Mouse (Mus musculus) frontal cortex, adult 2 months (tissue): ENCODE measurements around the gene Ruvbl2. TPM values are rescaled to one million over a fixed set of nuclear protein-coding genes. Genes with fewer than 3 reads are reported as not detected.

Source experiments
- DNase-seq, 2 experiments: peaks; one replicate each; pipeline ENCODE4 v3.0.0; 2022; ENCODE audit warnings: low spot score in 1 of 2; ENCODE audit errors: extremely low spot score in 1 of 2
- polyA plus RNA-seq: library from polyadenylated mRNA; depleted of rRNA; stranded (reverse); fragments of >200 nt; gene quantifications from 2 replicates; pipeline ENCODE4 v1.2.3, GENCODE M21; 2012

Ruvbl2 gene
- polyA plus RNA-seq, 1 experiment = 47.2 TPM

- no peak for DNase-seq
Measured at GRCm38 (mm10) chr7:45461781-45462180, 23.9 kb upstream of the Ruvbl2 start.

GRCm38 (mm10) chr7:45461326-45461725 is 23.4 kb upstream of the Ruvbl2 start:
- DNase-seq = no peak

GRCm38 (mm10) chr7:45460860-45461314 is 23.0 kb upstream of the Ruvbl2 start:
- no peak for DNase-seq

- DNase-seq = no peak
Measured at GRCm38 (mm10) chr7:45460377-45460776, 22.5 kb upstream of the Ruvbl2 start.

- peak; percentile 97 to 98 for DNase-seq
Measured at GRCm38 (mm10) chr7:45459564-45460140, 21.8 kb upstream of the Ruvbl2 start, which contains the start of gene Ftl1. Gene Ftl1, minus strand, starts transcription at chr7:45459884.

GRCm38 (mm10) chr7:45458748-45459563 is 21.1 kb upstream of the Ruvbl2 start:
- DNase-seq = peak in 1 of 2 experiments; percentile 76

GRCm38 (mm10) chr7:45457204-45458060 is 19.5 kb upstream of the Ruvbl2 start:
- DNase-seq = no peak

- DNase-seq = no peak
Measured at GRCm38 (mm10) chr7:45456721-45457203, 18.9 kb upstream of the Ruvbl2 start.

GRCm38 (mm10) chr7:45455932-45456696 is 18.2 kb upstream of the Ruvbl2 start:
- DNase-seq = no peak

GRCm38 (mm10) chr7:45454971-45455370 is 17.1 kb upstream of the Ruvbl2 start:
- DNase-seq = no peak

- DNase-seq = peak; percentile 81 to 96
Measured at GRCm38 (mm10) chr7:45451344-45451982, 13.6 kb upstream of the Ruvbl2 start.

GRCm38 (mm10) chr7:45449974-45450373 is 12.1 kb upstream of the Ruvbl2 start:
- DNase-seq = no peak

GRCm38 (mm10) chr7:45447325-45447990 is 9.6 kb upstream of the Ruvbl2 start:
- no peak for DNase-seq

- no peak for DNase-seq
Measured at GRCm38 (mm10) chr7:45446589-45446988, 8.7 kb upstream of the Ruvbl2 start.

- DNase-seq = no peak
Measured at GRCm38 (mm10) chr7:45443526-45444420, 5.9 kb upstream of the Ruvbl2 start.

- no peak for DNase-seq
Measured at GRCm38 (mm10) chr7:45437046-45437445, 850 bp downstream of the Ruvbl2 start.

GRCm38 (mm10) chr7:45436444-45436843 is 1.5 kb downstream of the Ruvbl2 start:
- DNase-seq = no peak

- peak in 1 of 2 experiments; percentile 22 for DNase-seq
Measured at GRCm38 (mm10) chr7:45435038-45435437, 2.9 kb downstream of the Ruvbl2 start.
